ENCODE assay signal across 9 mouse cellular contexts in the genomic region with DNA sequence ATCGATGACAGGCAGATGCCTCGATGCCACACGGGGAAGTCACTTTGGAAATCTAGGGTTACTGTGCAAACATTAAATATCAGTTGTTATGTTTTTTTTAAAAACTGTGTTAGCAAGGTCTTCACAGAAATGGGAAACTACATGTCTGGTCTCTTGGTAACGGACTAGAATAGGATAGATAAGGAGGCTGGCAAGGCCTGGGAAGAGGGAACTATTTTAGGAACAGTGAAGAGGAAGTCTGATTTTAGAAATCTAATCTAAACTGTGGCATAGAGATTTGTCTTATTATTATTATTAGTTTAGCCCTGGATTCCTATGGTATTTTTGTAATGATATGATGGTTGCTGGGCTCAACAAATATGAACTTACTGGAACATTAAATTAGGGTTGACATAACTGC. TPM values are rescaled to one million over a fixed set of nuclear protein-coding genes. Genes with fewer than 3 reads are reported as not detected.
DNase-seq lines count a peak whose midpoint lies in the region; ATAC-seq and TF ChIP-seq lines count a peak whose summit lies in the region.
"Had no signal": no experiment of that assay in that cellular context is flagged by ENCODE, and none has a peak within 500 bp of the region (broad histone marks: within the 10 kb centered on the region; RNA-seq: fewer than 3 reads in every experiment).

No protein-coding gene starts in this region.

- H3K27me3 ChIP-seq in kidney, embryonic 15.5 days, result no peaks in the 10 kb centered on the region
- no peaks in the 10 kb centered on the region for H3K27me3 ChIP-seq in embryonic facial prominence, embryonic 13.5 days
- no peaks in the 10 kb centered on the region for H3K27me3 ChIP-seq in hindbrain, postnatal 0 days (ENCODE audit: insufficient read depth, low read length)
- H3K27me3 ChIP-seq in midbrain, embryonic 16.5 days (ENCODE audit: control insufficient read depth, insufficient read depth, low read depth, low read length), result no peaks in the 10 kb centered on the region

- no peak for TF ChIP-seq CTCF in hindbrain, postnatal 0 days (IDR thresholded peaks at IDR 0.05; ENCODE audit: low read depth)

- H3K27ac ChIP-seq in kidney, embryonic 15.5 days, result no peak overlapping the region
- no peak overlapping the region for H3K27ac ChIP-seq in embryonic facial prominence, embryonic 13.5 days
- H3K27ac ChIP-seq in hindbrain, postnatal 0 days, result no peak overlapping the region
- no peak overlapping the region for H3K27ac ChIP-seq in midbrain, embryonic 16.5 days (ENCODE audit: low read length)

- peak overlapping the region; percentile 79 for H3K4me2 ChIP-seq in kidney, embryonic 15.5 days
- H3K4me2 ChIP-seq in embryonic facial prominence, embryonic 13.5 days, result peak overlapping the region; percentile 77
- H3K4me2 ChIP-seq in hindbrain, postnatal 0 days (ENCODE audit: low read depth, low read length), result peak overlapping the region; percentile 79
- peak overlapping the region; percentile 86; the same call in 1 of the 2 replicates for H3K4me2 ChIP-seq in midbrain, embryonic 16.5 days (ENCODE audit: low read length)

- 66% methylated on average over 4 of the region's 4 CpGs for WGBS in kidney, embryonic 15.5 days
- WGBS in embryonic facial prominence, embryonic 13.5 days, result 67% methylated on average over 4 of the region's 4 CpGs
- WGBS in hindbrain, postnatal 0 days, result 90% methylated on average over 4 of the region's 4 CpGs
- WGBS in midbrain, embryonic 16.5 days, result 90% methylated on average over 4 of the region's 4 CpGs

- no peak for ATAC-seq in kidney, embryonic 15.5 days (replicated peaks; ENCODE audit: low FRiP score)
- ATAC-seq in embryonic facial prominence, embryonic 13.5 days (ENCODE audit: insufficient number of reproducible peaks, insufficient read depth, low FRiP score, low TSS enrichment, low read depth), result no peak
- no peak for ATAC-seq in hindbrain, postnatal 0 days
- ATAC-seq in midbrain, embryonic 16.5 days, result no peak
- no peak for ATAC-seq in activated CD4-positive, CD25-positive, alpha-beta regulatory T cell, adult 4 months

- H3K9me3 ChIP-seq in kidney, embryonic 15.5 days (replicated peaks), result no peaks in the 10 kb centered on the region
- no peaks in the 10 kb centered on the region for H3K9me3 ChIP-seq in embryonic facial prominence, embryonic 13.5 days
- H3K9me3 ChIP-seq in hindbrain, postnatal 0 days (ENCODE audit: low read length), result no peaks in the 10 kb centered on the region
- no peaks in the 10 kb centered on the region for H3K9me3 ChIP-seq in midbrain, embryonic 16.5 days (replicated peaks; ENCODE audit: control insufficient read depth, low read length, poor library complexity, severe bottlenecking)

- H3K9ac ChIP-seq in kidney, embryonic 15.5 days, result peak overlapping the region; percentile 83; the same call in 1 of the 2 replicates
- H3K9ac ChIP-seq in embryonic facial prominence, embryonic 13.5 days, result no peak overlapping the region
- H3K9ac ChIP-seq in hindbrain, postnatal 0 days (replicated peaks; ENCODE audit: low read length), result no peak overlapping the region
- no peak overlapping the region for H3K9ac ChIP-seq in midbrain, embryonic 16.5 days (ENCODE audit: low read depth, low read length)

- H3K4me1 ChIP-seq in kidney, embryonic 15.5 days, result peaks cover 3% of the 10 kb centered on the region
- peaks cover 6% of the 10 kb centered on the region; the same call in 1 of the 2 replicates for H3K4me1 ChIP-seq in embryonic facial prominence, embryonic 13.5 days
- no peaks in the 10 kb centered on the region for H3K4me1 ChIP-seq in hindbrain, postnatal 0 days (ENCODE audit: insufficient read depth, low read length)
- peaks cover 7% of the 10 kb centered on the region for H3K4me1 ChIP-seq in midbrain, embryonic 16.5 days (ENCODE audit: control insufficient read depth, insufficient read depth, low read length)

- peak overlapping the region; percentile 88 for H3K4me3 ChIP-seq in kidney, embryonic 15.5 days (replicated peaks)
- peak overlapping the region; percentile 80 for H3K4me3 ChIP-seq in embryonic facial prominence, embryonic 13.5 days
- H3K4me3 ChIP-seq in hindbrain, postnatal 0 days (ENCODE audit: low read length), result peak overlapping the region; percentile 78
- H3K4me3 ChIP-seq in midbrain, embryonic 16.5 days (ENCODE audit: low read depth, low read length), result no peak overlapping the region

- no peak for DNase-seq in kidney, adult 9 months
- no peak for DNase-seq in hindbrain, postnatal 0 days (ENCODE audit: low spot score)
- no peak for DNase-seq in cerebellum, adult 9-11 months
- no peak for DNase-seq in right cerebral cortex, postnatal 14 days
- DNase-seq: gastrocnemius, postnatal 14 days had no signal

- H3K36me3 ChIP-seq in kidney, embryonic 15.5 days, result peaks cover 18% of the 10 kb centered on the region
- peaks cover 8% of the 10 kb centered on the region for H3K36me3 ChIP-seq in embryonic facial prominence, embryonic 13.5 days
- peaks cover 8% of the 10 kb centered on the region; the same call in 1 of the 2 replicates for H3K36me3 ChIP-seq in hindbrain, postnatal 0 days (ENCODE audit: insufficient read depth, low read length)
- peaks cover 6% of the 10 kb centered on the region for H3K36me3 ChIP-seq in midbrain, embryonic 16.5 days (ENCODE audit: control insufficient read depth, insufficient read depth, low read length)

RNA-seq across cellular contexts. Expression of a gene that starts 1.1 kb away (rescaled TPM):
- 77.9 and 81.0 TPM in 2 replicates for polyA plus RNA-seq in kidney, embryonic 15.5 days (2015; fragmentation: Nextera tagmentation; extraction: Ambion mirVana)
- 78.2 and 89.5 TPM in 2 replicates for polyA plus RNA-seq in embryonic facial prominence, embryonic 13.5 days (2015; fragmentation: Nextera tagmentation; extraction: Ambion mirVana)
- 12.1 and 22.6 TPM in 2 replicates for total RNA-seq in hindbrain, postnatal 0 days (2014; rRNA removed)
- 68.3 and 71.6 TPM in 2 replicates for polyA plus RNA-seq in hindbrain, postnatal 0 days (2015; fragmentation: Nextera tagmentation; extraction: Ambion mirVana)
- 78.8 and 82.6 TPM in 2 replicates for polyA plus RNA-seq in midbrain, embryonic 16.5 days (2015; fragmentation: Nextera tagmentation; extraction: Ambion mirVana)
- polyA plus RNA-seq in activated CD4-positive, CD25-positive, alpha-beta regulatory T cell, adult 4 months (2017; shearing (Covaris generic)), result 10 to 100 TPM; 13.1 to 17.5 TPM

RNA-seq across cellular contexts. Expression of a gene that starts 48.0 kb away (rescaled TPM):
- 101 and 104 TPM in 2 replicates for polyA plus RNA-seq in kidney, embryonic 15.5 days (2015; fragmentation: Nextera tagmentation; extraction: Ambion mirVana)
- 113 TPM in 2 replicates for polyA plus RNA-seq in embryonic facial prominence, embryonic 13.5 days (2015; fragmentation: Nextera tagmentation; extraction: Ambion mirVana)
- total RNA-seq in hindbrain, postnatal 0 days (2014; rRNA removed), result 68.5 and 75.7 TPM in 2 replicates
- 226 and 229 TPM in 2 replicates for polyA plus RNA-seq in hindbrain, postnatal 0 days (2015; fragmentation: Nextera tagmentation; extraction: Ambion mirVana)
- 212 and 217 TPM in 2 replicates for polyA plus RNA-seq in midbrain, embryonic 16.5 days (2015; fragmentation: Nextera tagmentation; extraction: Ambion mirVana)
- polyA plus RNA-seq in activated CD4-positive, CD25-positive, alpha-beta regulatory T cell, adult 4 months (2017; shearing (Covaris generic)), result 1 to 10 TPM; 3.7 to 5.1 TPM

Comparison
In these comparisons a context has a peak if more than half of its experiments do, and no peak if none do; other contexts are left out.
1. RNA of a gene that starts 48.0 kb away (polyA plus RNA-seq): 226 to 229 TPM in hindbrain, postnatal 0 days, 212 to 217 TPM in midbrain, embryonic 16.5 days, 113 TPM in embryonic facial prominence, embryonic 13.5 days and 101 to 104 TPM in kidney, embryonic 15.5 days; 3.7 to 5.1 TPM in activated CD4-positive, CD25-positive, alpha-beta regulatory T cell, adult 4 months; every median in the first group is over 10 times any median in the second.
2. Peak in every context shown above with its lines, with median percentiles within 50 percentile points of each other: H3K4me2 ChIP-seq.